Mouse (Mus musculus) left cerebral cortex, postnatal 25 days (tissue): ENCODE measurements around the gene Cdt1. TPM values are rescaled to one million over a fixed set of nuclear protein-coding genes. Genes with fewer than 3 reads are reported as not detected.
"Not testable (repeated sequence)": the region's sequence is repeated elsewhere in the genome, so short reads cannot be mapped to it uniquely, and the experiment has no call there.

Source experiments
- DNase-seq, 2 experiments: peaks; one replicate each; pipeline ENCODE4 v3.0.0; 2022; ENCODE audit warnings: low spot score in 2 of 2, mixed read lengths in 1 of 2
- intact Hi-C: fragments of 180-260 bp; cut with DNase I; formaldehyde crosslinking; loops from one replicate; pipeline ENCODE4 v1.15.1; 2025
- total RNA-seq, 2 experiments: library from RNA; stranded (reverse); gene quantifications; 2 replicates each; pipeline ENCODE4 v1.2.3; 2021

The Cdt1 gene
- total RNA-seq, 2 experiments from 2014 or later, result 1.7 to 3.1 TPM

DNA sequence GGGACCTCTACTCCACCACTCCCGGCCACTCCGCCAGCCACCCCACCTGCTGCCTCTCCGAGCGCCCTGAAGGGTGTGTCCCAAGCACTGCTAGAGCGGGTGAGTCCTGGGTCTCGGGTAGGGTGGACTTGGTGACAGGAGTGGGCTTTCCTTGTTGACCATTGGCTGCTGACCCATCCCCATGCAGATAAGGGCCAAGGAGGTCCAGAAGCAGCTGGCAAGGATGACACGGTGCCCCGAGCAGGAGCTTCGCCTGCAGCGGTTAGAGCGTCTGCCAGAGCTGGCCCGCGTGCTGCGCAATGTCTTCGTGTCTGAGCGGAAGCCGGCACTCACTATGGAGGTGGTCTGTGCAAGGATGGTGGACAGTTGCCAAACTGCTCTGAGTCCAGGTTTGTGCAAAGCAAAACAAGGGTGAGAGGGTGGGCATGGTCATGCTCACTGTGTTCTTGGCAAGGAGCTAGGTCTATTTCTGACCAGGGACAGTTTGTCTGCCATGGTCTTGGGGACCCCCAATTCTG lies 4.0 kb downstream of the Cdt1 start:
- intact Hi-C loops, result no loop called here
- DNase-seq, result no peak

DNA sequence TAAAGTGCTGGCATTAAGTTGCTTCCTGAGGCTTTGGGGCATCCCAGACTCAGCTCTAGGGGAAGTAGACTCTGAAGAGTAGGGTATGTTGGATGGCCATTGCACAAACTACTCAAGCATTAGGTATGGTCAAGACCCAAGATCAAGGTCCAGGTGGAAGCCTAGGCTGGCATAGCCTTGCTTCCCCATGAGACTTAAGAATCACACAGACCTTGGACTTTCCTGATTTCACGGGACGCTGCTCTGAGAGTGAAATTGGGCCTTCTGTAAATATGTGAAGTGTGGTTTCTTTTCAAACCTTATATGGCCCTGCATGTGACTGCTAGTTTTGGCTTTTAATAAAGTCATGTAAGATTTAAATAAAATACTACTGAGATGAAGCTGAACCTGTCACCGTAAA lies 4.9 kb downstream of the Cdt1 start:
- intact Hi-C loops, result no loop called here
- DNase-seq, result no peak

GRCm38 (mm10) chr8:122573176-122573575 lies 5.4 kb downstream of the Cdt1 start:
- intact Hi-C loops, result not testable (repeated sequence)

DNA sequence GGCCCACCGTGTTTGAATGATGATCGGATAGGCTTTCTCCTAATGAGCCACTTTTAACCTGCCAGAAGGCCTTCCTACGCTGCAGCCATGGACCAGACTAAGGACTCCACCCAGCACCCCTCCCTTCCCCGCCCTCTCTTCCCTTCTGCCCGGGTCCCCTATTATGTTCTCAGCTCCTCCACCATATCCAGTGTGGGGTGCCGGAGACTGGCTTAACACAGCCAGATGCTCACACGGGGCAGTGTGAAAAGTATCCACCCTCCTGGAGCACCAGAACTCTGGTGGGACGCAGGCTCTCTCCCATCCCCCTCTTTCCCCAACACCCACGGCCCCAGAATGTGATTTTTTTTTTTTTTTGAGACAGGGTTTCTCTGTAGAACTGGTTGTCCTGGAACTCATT lies 5.8 kb downstream of the Cdt1 start:
- DNase-seq, result no peak
- intact Hi-C loops, result no loop called here

More at GRCm38 (mm10) chr8:122573176-122573575, 5.4 kb downstream of the Cdt1 start:
- DNase-seq, result not testable (repeated sequence)

GRCm38 (mm10) chr8:122574264-122574663 lies 6.4 kb downstream of the Cdt1 start:
- intact Hi-C loops, result no loop called here

GRCm38 (mm10) chr8:122574667-122575251 lies 6.9 kb downstream of the Cdt1 start:
- intact Hi-C loops, result no loop called here
- no peak for DNase-seq

More at GRCm38 (mm10) chr8:122574264-122574663, 6.4 kb downstream of the Cdt1 start:
- no peak for DNase-seq

GRCm38 (mm10) chr8:122575286-122575685 lies 7.5 kb downstream of the Cdt1 start:
- no peak for DNase-seq
- intact Hi-C loops, result no loop called here

- DNase-seq, result no peak
- intact Hi-C loops, result no loop called here
These were observed 8.2 kb downstream of the Cdt1 start for GRCm38 (mm10) chr8:122575735-122576647.

DNA sequence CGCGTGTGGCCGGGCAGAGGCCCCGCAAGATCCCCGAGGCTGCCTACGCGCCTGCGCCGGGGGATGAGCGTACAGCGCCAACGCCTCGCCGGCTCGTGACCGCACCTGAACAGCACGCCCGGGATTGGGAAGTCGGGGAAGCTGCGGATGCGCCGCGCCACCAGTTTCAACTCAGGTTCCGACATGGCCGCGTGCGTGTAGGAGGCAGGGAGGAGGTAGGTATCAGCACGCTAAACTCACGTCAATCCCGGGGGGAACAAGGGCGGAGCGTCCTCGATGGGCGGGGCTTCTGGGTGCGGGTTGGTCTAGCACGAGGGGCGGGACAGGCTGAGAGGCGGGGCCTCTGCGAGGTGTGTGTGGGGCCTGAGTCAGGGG lies 8.8 kb downstream of the Cdt1 start, which contains the start of gene Aprt:
Gene Aprt, minus strand, starts transcription at position 262 of the 375 bp plus-strand sequence.
- intact Hi-C loops, result no loop called here

DNA sequence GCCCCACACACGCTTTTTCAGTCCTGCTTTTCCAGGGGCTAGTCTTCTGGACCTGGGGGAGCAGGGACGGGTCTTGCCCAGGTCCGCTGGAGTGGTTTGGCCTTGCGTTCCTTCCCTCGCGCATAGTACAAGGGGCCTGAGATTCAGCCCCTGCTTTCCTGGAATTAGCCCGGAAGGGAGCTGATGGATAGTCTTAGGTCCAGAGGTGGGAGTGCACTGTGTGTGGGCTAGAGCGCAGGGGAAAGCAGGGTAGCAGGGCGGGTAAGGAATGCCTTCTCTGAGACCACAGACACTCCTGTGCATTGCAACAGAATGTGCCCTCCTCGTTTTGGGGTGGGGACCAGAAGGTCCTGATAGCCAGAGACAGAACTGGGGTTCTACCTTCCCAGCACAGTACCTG lies 9.3 kb downstream of the Cdt1 start:
- no peak for DNase-seq
- intact Hi-C loops, result no loop called here

More for the DNA sequence above, 8.8 kb downstream of the Cdt1 start, which contains the start of gene Aprt:
- DNase-seq, result peak; percentile 90 to 97

DNA sequence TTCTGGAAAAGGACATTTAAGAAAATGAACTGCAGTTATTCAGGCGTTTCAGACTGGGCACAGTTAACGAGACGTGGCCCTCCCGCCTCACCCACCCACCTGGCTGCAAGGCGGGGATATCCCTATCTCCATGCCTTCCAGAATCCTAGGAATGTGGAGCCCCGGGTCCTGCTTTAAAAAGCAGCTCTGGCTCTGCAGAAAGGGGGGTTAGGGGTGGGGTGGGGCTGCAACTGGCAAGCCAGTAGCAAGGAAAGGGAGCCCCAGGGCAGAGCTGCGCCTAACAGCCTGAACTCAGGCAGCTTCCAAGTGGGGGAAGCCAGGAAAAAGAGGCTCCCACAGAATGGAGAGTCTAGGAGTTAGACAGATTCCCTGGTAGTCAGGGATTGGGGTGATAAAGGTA lies 11.4 kb downstream of the Cdt1 start:
- DNase-seq, result no peak
- intact Hi-C loops, result no loop called here

- no peak for DNase-seq
- intact Hi-C loops, result no loop called here
These were observed 13.1 kb downstream of the Cdt1 start for GRCm38 (mm10) chr8:122580926-122581325.

GRCm38 (mm10) chr8:122584981-122585380 lies 17.2 kb downstream of the Cdt1 start:
- intact Hi-C loops, result no loop called here
- DNase-seq, result no peak

- no peak for DNase-seq
- intact Hi-C loops, result no loop called here
These were observed 17.6 kb downstream of the Cdt1 start for GRCm38 (mm10) chr8:122585411-122585891.

GRCm38 (mm10) chr8:122586171-122586570 lies 18.4 kb downstream of the Cdt1 start:
- no peak for DNase-seq
- intact Hi-C loops, result no loop called here

DNA sequence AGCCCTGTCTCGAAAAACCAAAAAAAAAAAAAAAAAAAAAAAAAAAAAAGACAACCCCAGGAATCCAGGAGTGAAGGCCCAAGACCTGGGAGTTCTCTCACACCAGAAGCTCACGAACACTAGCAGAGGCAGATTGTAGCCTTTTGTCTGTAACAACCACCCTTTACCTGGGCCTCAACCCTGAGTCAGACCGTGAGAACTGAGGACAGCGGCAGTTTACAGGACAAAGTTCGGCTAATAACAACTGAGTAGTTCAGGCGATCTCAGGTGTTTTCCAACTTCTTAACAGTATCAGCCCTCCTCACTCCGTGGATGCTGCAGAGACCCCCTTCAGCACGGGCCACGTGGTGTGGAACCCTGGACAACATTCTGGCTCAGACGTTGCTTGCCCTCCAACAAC lies 18.9 kb downstream of the Cdt1 start:
- intact Hi-C loops, result no loop called here
- no peak for DNase-seq

DNA sequence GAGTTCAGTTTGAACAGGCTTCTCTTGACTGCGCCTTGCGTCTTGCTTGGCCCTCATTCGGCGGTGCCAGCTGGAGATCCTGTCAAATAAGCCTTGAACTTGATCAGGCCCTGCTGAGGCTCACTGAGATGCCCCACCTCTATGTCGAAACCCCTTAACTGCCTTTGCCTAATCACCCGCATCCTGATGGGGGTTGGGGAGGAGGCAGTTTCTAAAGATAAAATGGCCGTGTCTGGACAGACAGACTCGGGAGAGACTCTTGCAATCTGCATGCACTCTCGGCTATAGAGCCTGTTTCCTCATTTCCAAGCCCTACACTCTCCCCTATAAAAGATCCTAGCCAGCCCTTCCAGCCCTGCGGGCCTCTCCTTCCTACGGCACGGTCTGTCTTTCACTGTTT lies 25.4 kb downstream of the Cdt1 start:
- DNase-seq, result no peak
- intact Hi-C loops, result no loop called here

DNA sequence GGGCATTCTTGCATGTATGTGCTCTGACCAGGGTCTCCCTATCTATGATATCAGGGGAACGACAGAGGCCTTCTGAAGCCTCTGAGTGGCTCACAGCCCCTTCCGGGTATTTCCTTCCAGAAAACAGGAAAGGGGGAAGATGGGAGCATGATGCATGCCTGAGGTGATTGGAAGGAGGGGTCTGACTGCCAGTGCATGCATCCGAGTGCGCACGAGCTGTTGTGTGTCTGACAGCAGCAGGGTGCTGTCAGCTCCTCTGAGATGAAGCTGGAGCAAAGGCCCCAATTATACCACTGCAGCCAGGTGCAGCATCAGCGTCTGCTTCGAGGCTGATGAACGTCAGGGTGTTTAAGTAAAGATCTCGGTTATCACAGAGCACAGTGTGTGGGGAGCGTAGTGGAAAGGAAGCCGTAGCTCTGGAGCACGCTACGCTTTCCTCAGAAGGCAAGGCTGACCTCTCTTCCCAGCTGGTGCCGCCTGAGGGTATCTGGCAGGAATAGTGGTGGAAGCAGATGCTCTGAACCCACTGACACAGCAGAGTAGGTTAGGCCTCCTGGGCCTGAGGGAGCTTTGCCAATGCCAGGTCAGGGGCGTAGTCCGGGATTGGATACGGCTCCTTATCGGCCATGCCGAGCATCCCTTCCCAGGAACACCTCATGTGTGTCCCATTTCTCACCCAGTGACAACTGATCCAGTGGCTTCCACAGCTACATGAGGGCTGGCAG lies 26.1 kb downstream of the Cdt1 start:
- intact Hi-C loops, result no loop called here
- DNase-seq, result no peak

GRCm38 (mm10) chr8:122596031-122596430 lies 28.2 kb downstream of the Cdt1 start:
- DNase-seq, result no peak
- intact Hi-C loops, result no loop called here

- intact Hi-C loops, result no loop called here
- DNase-seq, result no peak
These were observed 32.9 kb downstream of the Cdt1 start for GRCm38 (mm10) chr8:122600666-122601065.
